Mouse (Mus musculus): ENCODE measurements around the gene Gm20909.
"Not testable (repeated sequence)": the region's sequence is repeated elsewhere in the genome, so short reads cannot be mapped to it uniquely, and the experiment has no call there.

Gm20909 gene

GRCm38 (mm10) chrY:21164270-21164669, at the start of gene Gm20909:
Gene Gm20909 (plus strand): TSS chrY:21164570.
- DNase-seq = not testable (repeated sequence)
